In the genomic region with DNA sequence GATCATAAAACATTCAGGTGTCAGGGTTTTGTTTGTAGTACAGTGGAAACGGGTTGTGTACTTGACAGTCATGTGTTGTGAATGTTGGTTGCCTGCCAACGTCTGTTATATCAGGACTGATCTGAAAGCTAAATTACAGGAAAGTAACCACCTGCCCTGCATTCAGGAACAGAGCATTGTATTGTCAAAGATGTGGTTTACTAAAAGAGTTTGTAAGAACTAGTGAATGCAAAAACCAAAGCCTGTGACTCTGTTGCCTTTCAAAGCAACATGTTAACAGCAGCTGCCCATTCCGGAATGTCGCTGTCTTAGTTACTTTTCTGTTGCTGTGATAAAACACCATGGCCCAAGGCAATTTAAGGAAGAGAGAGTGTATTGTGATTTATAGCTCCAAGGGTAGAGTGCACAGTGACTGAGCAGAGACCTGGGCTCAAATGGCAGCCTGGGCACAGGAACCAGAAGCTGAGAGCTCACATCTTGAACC, we compare ENCODE assay signal across 10 mouse cellular contexts.
A peak's percentile ranks its signal among the peaks of the same experiment; 100 is the strongest.
DNase-seq lines count a peak whose midpoint lies in the region; ATAC-seq and TF ChIP-seq lines count a peak whose summit lies in the region.
"Had no signal": no experiment of that assay in that cellular context is flagged by ENCODE, and none has a peak within 500 bp of the region (broad histone marks: within the 10 kb centered on the region; RNA-seq: fewer than 3 reads in every experiment).

No protein-coding gene starts in this region.

- no peaks in the 10 kb centered on the region for H3K9me3 ChIP-seq in hindbrain, embryonic 13.5 days
- no peaks in the 10 kb centered on the region for H3K9me3 ChIP-seq in hindbrain, embryonic 11.5 days (ENCODE audit: control insufficient read depth, low read length)
- no peaks in the 10 kb centered on the region for H3K9me3 ChIP-seq in limb, embryonic 14.5 days (ENCODE audit: control insufficient read depth, low read length)
- H3K9me3 ChIP-seq: megakaryocyte, embryonic 14.5 days had no signal

- peak overlapping the region; percentile 61 for H3K27ac ChIP-seq in hindbrain, embryonic 13.5 days
- H3K27ac ChIP-seq in hindbrain, embryonic 11.5 days (ENCODE audit: low read depth, low read length): no peak overlapping the region
- H3K27ac ChIP-seq in limb, embryonic 14.5 days (replicated peaks; ENCODE audit: low read depth, low read length): peak overlapping the region; percentile 33; the same call in 1 of the 2 replicates

- H3K9ac ChIP-seq in hindbrain, embryonic 13.5 days: no peak overlapping the region
- H3K9ac ChIP-seq in hindbrain, embryonic 11.5 days (ENCODE audit: low read depth, low read length): no peak overlapping the region
- no peak overlapping the region for H3K9ac ChIP-seq in limb, embryonic 14.5 days (ENCODE audit: low read depth, low read length, severe bottlenecking)

- peaks cover 36% of the 10 kb centered on the region for H3K4me1 ChIP-seq in hindbrain, embryonic 13.5 days (replicated peaks)
- H3K4me1 ChIP-seq in hindbrain, embryonic 11.5 days (replicated peaks; ENCODE audit: control insufficient read depth, insufficient read depth, low read length): no peaks in the 10 kb centered on the region
- H3K4me1 ChIP-seq in limb, embryonic 14.5 days (ENCODE audit: control insufficient read depth, insufficient read depth, low read length): peaks cover 66% of the 10 kb centered on the region
- H3K4me1 ChIP-seq: megakaryocyte, embryonic 14.5 days had no signal

- H3K4me2 ChIP-seq in hindbrain, embryonic 13.5 days: no peak overlapping the region
- H3K4me2 ChIP-seq in hindbrain, embryonic 11.5 days (replicated peaks; ENCODE audit: low read depth, low read length): no peak overlapping the region
- H3K4me2 ChIP-seq in limb, embryonic 14.5 days (replicated peaks; ENCODE audit: low read depth, low read length, severe bottlenecking): no peak overlapping the region

- 50% methylated on average over 4 of the region's 4 CpGs for WGBS in hindbrain, embryonic 13.5 days
- 70% methylated on average over 4 of the region's 4 CpGs for WGBS in hindbrain, embryonic 11.5 days
- 16% methylated on average over 4 of the region's 4 CpGs for WGBS in limb, embryonic 14.5 days

- no peak for DNase-seq in hindbrain, embryonic 11.5 days (ENCODE audit: low spot score)
- DNase-seq in NIH3T3 (ENCODE audit: low read depth): peak; percentile 73
- peak; percentile 32 for DNase-seq in limb, embryonic 14.5 days (ENCODE audit: low spot score)
- DNase-seq in retina, embryonic 14.5 days (ENCODE audit: low spot score): no peak
- no peak for DNase-seq in yolk sac, embryonic 10.5 days (ENCODE audit: low spot score)
- no peak for DNase-seq in ovary, adult 18-20 months (ENCODE audit: low spot score)
- DNase-seq: cerebellum, postnatal 36 days had no signal

- H3K4me3 ChIP-seq in hindbrain, embryonic 13.5 days: no peak overlapping the region
- H3K4me3 ChIP-seq in hindbrain, embryonic 11.5 days (ENCODE audit: low read depth, low read length): no peak overlapping the region
- no peak overlapping the region for H3K4me3 ChIP-seq in limb, embryonic 14.5 days (replicated peaks; ENCODE audit: low read length)
- H3K4me3 ChIP-seq: megakaryocyte, embryonic 14.5 days had no signal

- H3K36me3 ChIP-seq in hindbrain, embryonic 13.5 days: no peaks in the 10 kb centered on the region
- H3K36me3 ChIP-seq in hindbrain, embryonic 11.5 days (ENCODE audit: control insufficient read depth, insufficient read depth, low read length): no peaks in the 10 kb centered on the region
- H3K36me3 ChIP-seq in limb, embryonic 14.5 days (ENCODE audit: control insufficient read depth, insufficient read depth, low read length): no peaks in the 10 kb centered on the region

- no peak for ATAC-seq in hindbrain, embryonic 13.5 days (ENCODE audit: low FRiP score)
- no peak for ATAC-seq in hindbrain, embryonic 11.5 days (ENCODE audit: low FRiP score)
- peak; percentile 97 to 98 for ATAC-seq in hematopoietic stem cell, adult 5-6 weeks (replicated peaks in 1 of 2; ENCODE audit: insufficient read depth in 1 of 2, low FRiP score in 2 of 2, low TSS enrichment in 1 of 2, low read depth in 1 of 2, poor library complexity in 2 of 2, severe bottlenecking in 2 of 2)
- ATAC-seq in limb, embryonic 14.5 days (ENCODE audit: low FRiP score, low read depth): no peak

- no peaks in the 10 kb centered on the region for H3K27me3 ChIP-seq in hindbrain, embryonic 13.5 days
- no peaks in the 10 kb centered on the region for H3K27me3 ChIP-seq in hindbrain, embryonic 11.5 days (ENCODE audit: control insufficient read depth, insufficient read depth, low read length)
- H3K27me3 ChIP-seq in limb, embryonic 14.5 days (ENCODE audit: control insufficient read depth, insufficient read depth, low read length): no peaks in the 10 kb centered on the region
- H3K27me3 ChIP-seq: megakaryocyte, embryonic 14.5 days had no signal

- no peak for TF ChIP-seq POLR2A in limb, embryonic 14.5 days (IDR thresholded peaks at IDR 0.05; ENCODE audit: borderline replicate concordance, extremely low read depth, insufficient read depth, insufficient read length)

Comparison
In these comparisons a context has a peak if more than half of its experiments do, and no peak if none do; other contexts are left out.
1. ATAC-seq: peak in hematopoietic stem cell, adult 5-6 weeks (2 of 2); none in hindbrain, embryonic 13.5 days (single experiment), hindbrain, embryonic 11.5 days (single experiment) and limb, embryonic 14.5 days (single experiment).
2. DNase-seq: peak in NIH3T3 (single experiment) and limb, embryonic 14.5 days (single experiment); none in hindbrain, embryonic 11.5 days (single experiment), retina, embryonic 14.5 days (single experiment), yolk sac, embryonic 10.5 days (single experiment) and ovary, adult 18-20 months (single experiment).